Mouse (Mus musculus) stomach, embryonic 15.5 days (tissue): Measurements from ENCODE around the gene Gadd45a. TPM values are rescaled to one million over a fixed set of nuclear protein-coding genes. Genes with fewer than 3 reads are reported as not detected.

Experiments used
- ATAC-seq: fragments of 200-750 bp; cut with Nextera tagmentation; 2 replicates; pipeline ENCODE4 v1.8.0; 2017; ENCODE audit warnings: low read depth, moderate number of reproducible peaks, moderate TSS enrichment; ENCODE audit not compliant: insufficient read depth, low FRiP score
- H3K27ac ChIP-seq: fragments of 300-500 bp; sonication (generic); 2 replicates; pipeline ENCODE4 v1.5.1; 2015; ENCODE audit warnings: mild to moderate bottlenecking, inconsistent platforms
- H3K27me3 ChIP-seq: fragments of 300-500 bp; sonication (generic); replicated peaks from 2 replicates; pipeline ENCODE4 v1.6.1; 2015; ENCODE audit warnings: inconsistent platforms
- H3K36me3 ChIP-seq: fragments of 300-500 bp; sonication (generic); 2 replicates; pipeline ENCODE4 v1.6.1; 2015; ENCODE audit warnings: inconsistent platforms
- H3K4me1 ChIP-seq: fragments of 300-500 bp; sonication (generic); 2 replicates; pipeline ENCODE4 v1.6.1; 2015; ENCODE audit warnings: inconsistent platforms
- H3K4me2 ChIP-seq: fragments of 300-500 bp; sonication (generic); 2 replicates; pipeline ENCODE4 v1.6.1; 2015; ENCODE audit warnings: mild to moderate bottlenecking, inconsistent platforms
- H3K4me3 ChIP-seq: fragments of 300-500 bp; sonication (generic); replicated peaks from 2 replicates; pipeline ENCODE4 v1.5.1; 2015; ENCODE audit warnings: inconsistent platforms
- H3K9ac ChIP-seq: fragments of 300-500 bp; sonication (generic); 2 replicates; pipeline ENCODE4 v1.6.1; 2015; ENCODE audit warnings: inconsistent platforms
- H3K9me3 ChIP-seq: fragments of 300-500 bp; sonication (generic); 2 replicates; pipeline ENCODE4 v1.6.1; 2016; ENCODE audit warnings: inconsistent platforms
- WGBS: fragments of 180-500 bp; shearing (Covaris S2); methylation state at CpG from one replicate; pipeline ENCODE4 v1.1.7; 2015; 5-methylcytosine and 5-hydroxymethylcytosine counted together
- polyA plus RNA-seq: library from polyadenylated mRNA; unstranded; fragments of >200 nt; fragmentation: Nextera tagmentation; extraction: Ambion mirVana; gene quantifications from 2 replicates; pipeline ENCODE4 v1.2.1, GENCODE M21; 2015

Gadd45a gene
- 26.7 and 31.5 TPM in 2 replicates for polyA plus RNA-seq

GRCm38 (mm10) chr6:67036837-67037628, at the start of gene Gadd45a:
Gadd45a (minus strand) TSS chr6:67037457.
- WGBS = under 1% methylated on average over 69 of the region's 69 CpGs
- H3K9ac ChIP-seq = peak within 1 kb of the TSS; percentile 86; the same call in 1 of the 2 replicates
- H3K36me3 ChIP-seq = no peaks in the 10 kb centered on the region
- H3K4me1 ChIP-seq = peaks cover 3% of the 10 kb centered on the region; the same call in 1 of the 2 replicates
- peak within 1 kb of the TSS; percentile 84 for H3K4me2 ChIP-seq
- no peaks in the 10 kb centered on the region for H3K9me3 ChIP-seq
- peak; percentile 97 for ATAC-seq
- peak within 1 kb of the TSS; percentile 92 for H3K27ac ChIP-seq
- peak within 1 kb of the TSS; percentile 93 for H3K4me3 ChIP-seq
- H3K27me3 ChIP-seq = no peaks in the 10 kb centered on the region

GRCm38 (mm10) chr6:67085850-67086437, 48.7 kb upstream of the Gadd45a start:
- no peaks in the 10 kb centered on the region for H3K36me3 ChIP-seq
- no peak for ATAC-seq
- no peaks in the 10 kb centered on the region for H3K27me3 ChIP-seq
- H3K4me2 ChIP-seq = no peak overlapping the region
- no peak overlapping the region for H3K4me3 ChIP-seq
- H3K9ac ChIP-seq = no peak overlapping the region
- H3K27ac ChIP-seq = no peak overlapping the region
- WGBS = 82% methylated on average over 9 of the region's 9 CpGs
- H3K9me3 ChIP-seq = no peaks in the 10 kb centered on the region
- H3K4me1 ChIP-seq = no peaks in the 10 kb centered on the region

- no peaks in the 10 kb centered on the region for H3K4me1 ChIP-seq
- H3K9me3 ChIP-seq = no peaks in the 10 kb centered on the region
- no peak for ATAC-seq
- no peak overlapping the region for H3K27ac ChIP-seq
- no peak overlapping the region for H3K4me2 ChIP-seq
- no peaks in the 10 kb centered on the region for H3K36me3 ChIP-seq
- H3K9ac ChIP-seq = no peak overlapping the region
- 94% methylated on average over 2 of the region's 2 CpGs for WGBS
- no peak overlapping the region for H3K4me3 ChIP-seq
- H3K27me3 ChIP-seq = no peaks in the 10 kb centered on the region
Observed at GRCm38 (mm10) chr6:67084465-67084864, 47.2 kb upstream of the Gadd45a start.

DNA sequence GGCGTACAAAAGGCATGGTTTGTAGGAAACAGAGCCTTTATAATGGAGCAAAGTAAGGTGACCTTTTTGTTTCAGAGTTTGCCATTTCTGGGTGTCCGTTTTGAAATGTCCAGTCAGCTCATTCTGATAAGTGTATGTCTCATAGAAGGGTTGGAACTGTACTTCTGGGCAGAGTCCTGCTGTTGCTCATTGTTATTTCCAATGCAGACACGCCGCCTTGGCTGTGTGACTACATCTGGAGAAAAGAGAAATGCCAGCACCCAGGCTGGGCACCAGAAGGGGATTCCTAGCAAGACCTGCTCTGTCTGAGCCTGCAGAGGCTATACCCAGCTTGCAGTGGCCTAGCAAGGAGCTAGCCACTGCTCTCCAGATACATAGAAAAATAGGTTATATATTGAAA, 43.9 kb upstream of the Gadd45a start:
- no peak overlapping the region for H3K9ac ChIP-seq
- no peak overlapping the region for H3K27ac ChIP-seq
- no peaks in the 10 kb centered on the region for H3K4me1 ChIP-seq
- no peak overlapping the region for H3K4me2 ChIP-seq
- no peaks in the 10 kb centered on the region for H3K27me3 ChIP-seq
- H3K36me3 ChIP-seq = no peaks in the 10 kb centered on the region
- H3K9me3 ChIP-seq = no peaks in the 10 kb centered on the region
- H3K4me3 ChIP-seq = no peak overlapping the region
- WGBS = 85% methylated on average over 4 of the region's 4 CpGs
- ATAC-seq = no peak

GRCm38 (mm10) chr6:67078076-67078475, 40.8 kb upstream of the Gadd45a start:
- Histone ChIP-seq H3K36me3 (no peaks in the 10 kb centered on the region), H3K9me3 (no peaks in the 10 kb centered on the region), H3K4me2 (no peak overlapping the region), H3K27ac (peak overlapping the region; percentile 59; the same call in 1 of the 2 replicates), H3K27me3 (no peaks in the 10 kb centered on the region), H3K9ac (no peak overlapping the region), H3K4me3 (no peak overlapping the region), H3K4me1 (no peaks in the 10 kb centered on the region; the same call in 1 of the 2 replicates)
- ATAC-seq = no peak
- WGBS = 75% methylated on average over 3 of the region's 3 CpGs

GRCm38 (mm10) chr6:67077477-67077876, 40.2 kb upstream of the Gadd45a start:
- Histone ChIP-seq H3K36me3 (no peaks in the 10 kb centered on the region), H3K9me3 (no peaks in the 10 kb centered on the region), H3K27me3 (no peaks in the 10 kb centered on the region), H3K4me3 (no peak overlapping the region), H3K27ac (peak overlapping the region; percentile 59), H3K9ac (no peak overlapping the region), H3K4me2 (no peak overlapping the region), H3K4me1 (peaks cover 3% of the 10 kb centered on the region; the same call in 1 of the 2 replicates)
- ATAC-seq = no peak
- WGBS = 18% methylated on average over 3 of the region's 3 CpGs

- H3K4me1 ChIP-seq = peaks cover 3% of the 10 kb centered on the region; the same call in 1 of the 2 replicates
- no peak overlapping the region for H3K4me3 ChIP-seq
- no peaks in the 10 kb centered on the region for H3K9me3 ChIP-seq
- no peak for ATAC-seq
- WGBS = 61% methylated on average over 1 of the region's 1 CpGs
- H3K4me2 ChIP-seq = no peak overlapping the region
- H3K27me3 ChIP-seq = no peaks in the 10 kb centered on the region
- no peak overlapping the region for H3K27ac ChIP-seq
- no peak overlapping the region for H3K9ac ChIP-seq
- no peaks in the 10 kb centered on the region for H3K36me3 ChIP-seq
Observed at GRCm38 (mm10) chr6:67076348-67076747, 39.1 kb upstream of the Gadd45a start.

- H3K4me1 ChIP-seq = peaks cover 7% of the 10 kb centered on the region
- H3K27ac ChIP-seq = no peak overlapping the region
- H3K4me2 ChIP-seq = no peak overlapping the region
- H3K27me3 ChIP-seq = no peaks in the 10 kb centered on the region
- no peaks in the 10 kb centered on the region for H3K9me3 ChIP-seq
- H3K4me3 ChIP-seq = no peak overlapping the region
- no peaks in the 10 kb centered on the region for H3K36me3 ChIP-seq
- H3K9ac ChIP-seq = no peak overlapping the region
- no peak for ATAC-seq
Observed at GRCm38 (mm10) chr6:67074868-67075267, 37.6 kb upstream of the Gadd45a start.

- Histone ChIP-seq H3K36me3 (no peaks in the 10 kb centered on the region), H3K27me3 (no peaks in the 10 kb centered on the region), H3K27ac (no peak overlapping the region), H3K9me3 (no peaks in the 10 kb centered on the region), H3K4me1 (peaks cover 7% of the 10 kb centered on the region), H3K4me3 (no peak overlapping the region), H3K9ac (no peak overlapping the region), H3K4me2 (no peak overlapping the region)
- WGBS = 72% methylated on average over 5 of the region's 5 CpGs
- ATAC-seq = no peak
Observed at GRCm38 (mm10) chr6:67073929-67074328, 36.7 kb upstream of the Gadd45a start.

GRCm38 (mm10) chr6:67073446-67073845, 36.2 kb upstream of the Gadd45a start:
- Histone ChIP-seq H3K4me2 (no peak overlapping the region), H3K9me3 (no peaks in the 10 kb centered on the region), H3K4me3 (no peak overlapping the region), H3K27me3 (no peaks in the 10 kb centered on the region), H3K4me1 (peaks cover 7% of the 10 kb centered on the region), H3K27ac (no peak overlapping the region), H3K36me3 (no peaks in the 10 kb centered on the region), H3K9ac (no peak overlapping the region)
- 81% methylated on average over 4 of the region's 4 CpGs for WGBS
- ATAC-seq = no peak

DNA sequence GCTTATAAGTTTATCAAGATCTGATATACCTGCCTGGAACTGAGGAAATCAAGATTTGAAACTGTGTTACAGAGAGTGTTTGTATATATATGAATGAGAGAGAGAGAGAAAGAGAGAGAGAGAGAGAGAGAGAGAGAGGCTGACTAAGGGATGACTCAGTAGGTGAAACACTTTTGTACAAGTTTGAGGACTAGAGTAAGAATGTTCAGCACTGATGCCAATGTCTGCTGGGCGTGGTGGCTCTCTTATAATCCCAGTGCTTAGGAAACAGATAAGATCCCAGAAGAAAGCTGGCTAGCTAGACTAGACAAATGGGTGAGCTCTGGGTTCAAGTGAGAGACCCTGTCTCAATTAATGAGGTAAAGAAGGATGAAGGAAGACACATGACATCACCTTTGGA, 34.4 kb upstream of the Gadd45a start:
- 88% methylated on average over 1 of the region's 1 CpGs for WGBS
- Histone ChIP-seq H3K4me1 (peaks cover 7% of the 10 kb centered on the region), H3K9me3 (no peaks in the 10 kb centered on the region), H3K36me3 (no peaks in the 10 kb centered on the region), H3K9ac (no peak overlapping the region), H3K4me2 (no peak overlapping the region), H3K27ac (no peak overlapping the region), H3K4me3 (no peak overlapping the region), H3K27me3 (no peaks in the 10 kb centered on the region)
- no peak for ATAC-seq

GRCm38 (mm10) chr6:67069800-67070315, 32.6 kb upstream of the Gadd45a start:
- H3K4me1 ChIP-seq = peaks cover 7% of the 10 kb centered on the region
- WGBS = 47% methylated on average over 9 of the region's 9 CpGs
- no peaks in the 10 kb centered on the region for H3K27me3 ChIP-seq
- no peaks in the 10 kb centered on the region for H3K36me3 ChIP-seq
- no peak for ATAC-seq
- H3K4me2 ChIP-seq = peak overlapping the region; percentile 37
- no peak overlapping the region for H3K9ac ChIP-seq
- H3K9me3 ChIP-seq = no peaks in the 10 kb centered on the region
- peak overlapping the region; percentile 54; the same call in 1 of the 2 replicates for H3K27ac ChIP-seq
- no peak overlapping the region for H3K4me3 ChIP-seq
